Mouse (Mus musculus) embryonic facial prominence, embryonic 10.5 days (tissue): ENCODE results near the gene Gal3st4. TPM values are rescaled to one million over a fixed set of nuclear protein-coding genes. Genes with fewer than 3 reads are reported as not detected.
"Not testable (repeated sequence)": the region's sequence is repeated elsewhere in the genome, so short reads cannot be mapped to it uniquely, and the experiment has no call there.

Experiments used
- DNase-seq: peaks from one replicate; pipeline ENCODE4 v3.0.0-alpha.2; 2017; ENCODE audit warnings: low spot score
- H3K27ac ChIP-seq: fragments of 300-500 bp; sonication (generic); replicated peaks from 2 replicates; pipeline ENCODE4 v1.5.1; 2016; ENCODE audit warnings: mild to moderate bottlenecking
- H3K27me3 ChIP-seq: fragments of 300-500 bp; sonication (generic); replicated peaks from 2 replicates; pipeline ENCODE4 v1.6.1; 2016; ENCODE audit warnings: low read depth, mild to moderate bottlenecking; ENCODE audit not compliant: poor library complexity, severe bottlenecking
- H3K36me3 ChIP-seq: fragments of 300-500 bp; sonication (generic); replicated peaks from 2 replicates; pipeline ENCODE4 v1.6.1; 2016; ENCODE audit warnings: mild to moderate bottlenecking, moderate library complexity
- H3K4me1 ChIP-seq: fragments of 300-500 bp; sonication (generic); 2 replicates; pipeline ENCODE4 v1.6.1; 2016
- H3K4me3 ChIP-seq: fragments of 300-500 bp; sonication (generic); 2 replicates; pipeline ENCODE4 v1.5.1; 2016; ENCODE audit warnings: mild to moderate bottlenecking, moderate library complexity
- H3K9me3 ChIP-seq: fragments of 300-500 bp; sonication (generic); 2 replicates; pipeline ENCODE4 v1.6.1; 2016; ENCODE audit warnings: mild to moderate bottlenecking
- WGBS: fragments of 180-500 bp; shearing (Covaris S2); methylation state at CpG from one replicate; pipeline ENCODE4 v1.1.7; 2016; 5-methylcytosine and 5-hydroxymethylcytosine counted together
- polyA plus RNA-seq: library from polyadenylated mRNA; unstranded; fragments of >200 nt; fragmentation: Nextera tagmentation; extraction: Ambion mirVana; gene quantifications from 2 replicates; pipeline ENCODE4 v1.2.1, GENCODE M21; 2016

Gene Gal3st4
- polyA plus RNA-seq, 1 experiment from 2014 or later, result 3.6 TPM

DNA sequence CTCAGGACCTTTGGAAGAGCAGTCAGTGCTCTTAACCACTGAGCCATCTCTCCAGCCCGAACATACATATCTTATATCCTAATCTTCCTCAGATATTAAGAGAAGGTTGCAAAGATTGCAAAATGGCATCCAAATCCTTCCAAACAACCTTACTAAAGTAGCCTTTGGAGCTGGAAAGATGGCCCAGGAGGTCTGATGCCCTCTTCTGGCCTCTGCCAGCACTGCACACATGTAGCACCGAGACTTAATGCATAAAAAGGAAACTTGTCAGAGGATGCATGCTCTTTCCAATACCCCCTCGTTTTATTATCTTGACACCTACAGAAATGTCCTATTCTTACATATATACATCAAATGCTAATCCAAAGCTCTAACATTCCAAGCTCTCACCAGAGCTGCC, 44.6 kb downstream of the Gal3st4 start:
- H3K9me3 ChIP-seq, result no peaks in the 10 kb centered on the region
- H3K27ac ChIP-seq, result no peak overlapping the region
- DNase-seq, result no peak
- H3K4me1 ChIP-seq, result no peaks in the 10 kb centered on the region
- H3K36me3 ChIP-seq, result no peaks in the 10 kb centered on the region
- H3K27me3 ChIP-seq, result no peaks in the 10 kb centered on the region
- no peak overlapping the region for H3K4me3 ChIP-seq
- 63% methylated on average over 3 of the region's 3 CpGs for WGBS

DNA sequence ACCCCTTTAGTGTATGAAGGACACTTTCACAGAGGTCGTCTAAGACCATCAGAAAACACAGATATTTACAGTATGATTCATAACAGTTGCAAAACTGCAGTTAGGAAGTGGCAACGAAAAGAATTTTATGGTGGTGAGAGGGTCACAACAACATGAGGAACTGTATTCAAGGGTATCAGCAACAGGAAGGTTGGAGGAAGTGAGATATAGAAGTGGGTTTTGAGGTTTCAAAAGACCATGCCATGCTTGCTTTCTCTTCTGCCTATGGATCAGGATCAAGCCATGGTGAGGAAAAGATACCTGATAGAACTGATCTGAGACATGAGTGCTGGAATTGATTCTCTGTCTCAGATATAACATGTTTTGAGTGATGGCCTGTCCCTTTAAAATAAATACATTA, 45.3 kb downstream of the Gal3st4 start:
- no peaks in the 10 kb centered on the region for H3K27me3 ChIP-seq
- 75% methylated on average over 2 of the region's 2 CpGs for WGBS
- H3K4me3 ChIP-seq, result no peak overlapping the region
- no peaks in the 10 kb centered on the region for H3K9me3 ChIP-seq
- no peak overlapping the region for H3K27ac ChIP-seq
- H3K4me1 ChIP-seq, result no peaks in the 10 kb centered on the region
- no peaks in the 10 kb centered on the region for H3K36me3 ChIP-seq
- no peak for DNase-seq

DNA sequence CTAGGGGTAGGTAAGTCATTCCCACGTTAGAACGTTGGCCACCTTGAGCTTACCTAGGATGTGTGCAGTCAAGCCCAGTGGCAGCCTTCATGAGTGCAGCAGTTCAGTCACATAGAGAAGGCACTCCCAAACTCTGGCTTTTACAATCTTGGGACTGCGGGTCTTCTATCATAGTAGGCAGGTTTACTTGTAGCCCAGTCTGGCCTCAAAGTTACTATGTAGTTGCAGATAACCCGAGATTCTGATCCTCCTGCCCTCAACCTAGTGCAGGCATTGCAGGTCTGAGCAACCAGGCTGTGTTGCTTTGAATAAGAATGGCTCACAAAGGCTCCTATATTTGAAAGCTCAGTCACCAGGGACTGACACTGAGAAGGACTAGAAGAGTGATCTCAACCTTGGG, 46.1 kb downstream of the Gal3st4 start:
- no peak for DNase-seq
- no peaks in the 10 kb centered on the region for H3K9me3 ChIP-seq
- no peak overlapping the region for H3K4me3 ChIP-seq
- H3K36me3 ChIP-seq, result no peaks in the 10 kb centered on the region
- H3K27ac ChIP-seq, result no peak overlapping the region
- WGBS, result 78% methylated on average over 4 of the region's 4 CpGs
- H3K27me3 ChIP-seq, result no peaks in the 10 kb centered on the region
- no peaks in the 10 kb centered on the region for H3K4me1 ChIP-seq

DNA sequence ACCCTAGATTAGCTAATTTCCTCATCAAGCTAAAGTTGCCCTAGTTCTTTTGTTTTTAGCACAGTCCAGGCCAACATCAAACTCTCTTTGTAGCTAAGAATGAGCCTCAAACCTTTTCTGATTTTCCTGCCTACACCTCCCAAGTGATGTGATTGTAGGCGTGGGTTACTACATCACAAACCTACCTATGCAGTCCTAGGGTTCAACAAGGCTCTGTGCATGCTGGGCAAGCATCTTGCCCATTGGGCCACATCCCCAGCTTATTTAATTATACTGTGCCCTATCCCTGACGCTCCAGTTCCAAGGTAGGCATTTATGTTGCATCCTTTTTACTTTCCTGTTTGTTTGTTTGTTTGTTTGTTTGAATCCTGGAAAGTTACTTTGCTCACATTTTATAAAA, 46.9 kb downstream of the Gal3st4 start, which contains the start of gene Nxpe5:
Gene Nxpe5, plus strand, starts transcription at position 199 of the 400 bp plus-strand sequence.
- no peak within 1 kb of the TSS for H3K27ac ChIP-seq
- DNase-seq, result no peak
- WGBS, result 59% methylated on average over 2 of the region's 2 CpGs
- H3K4me1 ChIP-seq, result no peaks in the 10 kb centered on the region
- no peaks in the 10 kb centered on the region for H3K9me3 ChIP-seq
- no peak within 1 kb of the TSS for H3K4me3 ChIP-seq
- no peaks in the 10 kb centered on the region for H3K36me3 ChIP-seq
- H3K27me3 ChIP-seq, result no peaks in the 10 kb centered on the region

DNA sequence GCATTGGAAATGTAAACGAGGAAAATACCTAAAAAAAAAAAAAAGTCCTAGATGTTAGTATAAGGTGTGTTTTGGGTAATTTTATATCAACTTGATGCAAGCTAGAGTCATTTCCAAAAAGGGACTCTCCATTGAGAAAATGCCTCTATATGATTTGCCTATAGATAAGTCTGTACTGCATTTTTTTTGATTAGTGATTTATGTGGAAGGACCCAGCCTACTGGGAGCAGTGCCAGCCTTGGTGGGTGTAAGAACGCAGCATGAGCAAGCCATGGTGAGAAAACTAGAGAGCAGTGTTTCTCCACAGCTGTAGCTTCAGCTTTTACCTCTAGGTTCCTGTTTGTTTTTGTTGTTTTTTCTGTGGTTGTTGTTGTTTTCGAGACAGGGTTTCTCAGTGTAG, 49.4 kb downstream of the Gal3st4 start:
- WGBS, result 62% methylated on average over 3 of the region's 3 CpGs

DNA sequence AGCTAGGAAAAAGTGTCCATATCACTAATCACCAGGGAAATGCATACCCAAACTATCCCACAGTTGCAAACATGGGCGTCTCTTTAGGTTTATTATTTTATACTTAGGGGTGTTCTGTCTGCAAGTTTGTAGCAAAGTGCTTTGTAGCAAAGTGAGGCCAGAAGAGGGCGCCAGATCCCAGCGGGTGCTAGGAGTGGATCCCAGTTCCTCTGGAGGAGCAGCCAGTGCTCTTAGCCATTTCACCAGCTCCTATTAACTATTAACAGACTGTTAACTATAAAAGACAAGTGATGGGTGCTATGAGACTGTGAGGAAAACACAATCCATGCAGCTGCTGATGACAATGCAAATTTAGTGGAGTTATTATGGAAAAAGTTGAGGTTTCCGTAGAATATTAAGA, 50.5 kb downstream of the Gal3st4 start:
- no peaks in the 10 kb centered on the region for H3K36me3 ChIP-seq
- H3K9me3 ChIP-seq, result peaks cover 2% of the 10 kb centered on the region
- no peak overlapping the region for H3K27ac ChIP-seq
- DNase-seq, result peak; percentile 77
- H3K4me1 ChIP-seq, result no peaks in the 10 kb centered on the region
- WGBS, result 26% methylated on average over 4 of the region's 4 CpGs
- no peak overlapping the region for H3K4me3 ChIP-seq
- no peaks in the 10 kb centered on the region for H3K27me3 ChIP-seq

More for the DNA sequence above, 49.4 kb downstream of the Gal3st4 start:
- H3K9me3 ChIP-seq, result no peaks in the 10 kb centered on the region
- H3K36me3 ChIP-seq, result no peaks in the 10 kb centered on the region
- H3K4me1 ChIP-seq, result no peaks in the 10 kb centered on the region
- DNase-seq, result no peak
- no peak overlapping the region for H3K27ac ChIP-seq
- H3K27me3 ChIP-seq, result no peaks in the 10 kb centered on the region
- H3K4me3 ChIP-seq, result no peak overlapping the region

DNA sequence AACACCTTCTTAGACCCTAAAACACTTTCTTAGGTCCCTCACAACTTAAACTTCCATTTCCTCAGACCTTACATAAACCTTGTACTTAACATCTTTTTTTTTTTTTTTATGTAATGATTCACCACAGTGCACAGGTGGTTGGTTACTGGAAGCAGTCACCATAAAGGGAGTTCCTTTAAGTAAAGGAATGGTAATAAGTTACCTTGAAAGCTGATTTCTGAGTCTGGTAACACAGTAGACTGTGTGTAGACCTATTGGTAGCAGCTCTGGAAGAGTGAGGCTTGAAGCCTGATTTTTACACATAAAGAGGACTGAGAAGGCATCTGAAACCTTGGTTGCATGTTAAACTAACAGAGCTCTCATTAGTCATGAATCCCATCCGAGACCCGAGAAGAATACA, 52.8 kb downstream of the Gal3st4 start:
- H3K4me3 ChIP-seq, result no peak overlapping the region
- H3K9me3 ChIP-seq, result peaks cover 23% of the 10 kb centered on the region
- no peaks in the 10 kb centered on the region for H3K27me3 ChIP-seq
- 75% methylated on average over 2 of the region's 2 CpGs for WGBS
- no peak for DNase-seq
- H3K4me1 ChIP-seq, result no peaks in the 10 kb centered on the region
- H3K27ac ChIP-seq, result no peak overlapping the region
- no peaks in the 10 kb centered on the region for H3K36me3 ChIP-seq

DNA sequence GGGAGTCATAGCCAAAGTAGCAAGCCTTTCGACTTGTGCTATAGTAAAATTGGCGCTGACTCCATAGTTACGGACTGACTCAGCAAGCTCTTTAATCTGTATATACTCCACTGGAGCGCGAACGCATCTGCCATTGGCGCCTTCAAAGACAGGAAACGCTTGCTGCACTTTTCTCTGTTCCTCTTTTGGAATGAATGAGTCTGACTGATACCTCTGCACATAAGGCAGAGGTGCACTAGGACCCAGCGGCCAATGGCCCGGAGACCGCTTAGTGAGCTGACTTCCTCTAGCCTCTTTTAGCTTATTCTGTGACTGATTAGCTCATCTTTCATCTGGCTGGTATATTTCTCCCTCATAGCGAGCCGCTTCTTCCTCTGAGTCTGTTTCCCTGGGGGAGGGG, 56.0 kb downstream of the Gal3st4 start:
- H3K36me3 ChIP-seq, H3K4me3 ChIP-seq: not testable (repeated sequence)
- peaks cover 39% of the 10 kb centered on the region for H3K9me3 ChIP-seq

More for the DNA sequence above, 56.0 kb downstream of the Gal3st4 start:
- DNase-seq, H3K27me3 ChIP-seq, H3K27ac ChIP-seq, H3K4me1 ChIP-seq: not testable (repeated sequence)
- WGBS, result 92% methylated on average over 13 of the region's 13 CpGs

Other genes with a start within 250 kb of the Gal3st4 start
- not detected in 2 replicates for gene Smok3c, start 219.6 kb downstream of the Gal3st4 start, polyA plus RNA-seq
- gene Zkscan1, start 187.8 kb downstream of the Gal3st4 start, polyA plus RNA-seq, result 28.2 and 30.0 TPM in 2 replicates
- 96.5 and 97.0 TPM in 2 replicates for gene Zscan21, start 155.9 kb downstream of the Gal3st4 start, polyA plus RNA-seq
- gene Zfp113, start 117.1 kb downstream of the Gal3st4 start, polyA plus RNA-seq, result 32.1 and 39.8 TPM in 2 replicates
- gene Cops6, start 111.8 kb downstream of the Gal3st4 start, polyA plus RNA-seq, result 357 and 367 TPM in 2 replicates
- gene Ap4m1, start 100.8 kb downstream of the Gal3st4 start, polyA plus RNA-seq, result 30.6 and 33.0 TPM in 2 replicates
- gene Mcm7, start 100.4 kb downstream of the Gal3st4 start, polyA plus RNA-seq, result 365 and 378 TPM in 2 replicates
- gene Taf6, start 85.4 kb downstream of the Gal3st4 start, polyA plus RNA-seq, result 146 and 149 TPM in 2 replicates
- gene Cnpy4, start 85.4 kb downstream of the Gal3st4 start, polyA plus RNA-seq, result 54.4 and 54.6 TPM in 2 replicates
- gene Mblac1, start 78.5 kb downstream of the Gal3st4 start, polyA plus RNA-seq, result 8.7 and 9.4 TPM in 2 replicates
- gene Nxpe5, start 46.9 kb downstream of the Gal3st4 start, polyA plus RNA-seq, result not detected in 2 replicates
- gene Lamtor4, start 17.4 kb downstream of the Gal3st4 start, polyA plus RNA-seq, result 38.6 and 40.2 TPM in 2 replicates
- 5.7 and 6.1 TPM in 2 replicates for gene BC037034, start 8.8 kb downstream of the Gal3st4 start, polyA plus RNA-seq
- gene Gm43720, start 7.1 kb upstream of the Gal3st4 start, polyA plus RNA-seq, result 0.11 TPM in 1 of 2 replicates, not detected in the other
- 48.1 TPM in 2 replicates for gene Gpc2, start 7.2 kb upstream of the Gal3st4 start, polyA plus RNA-seq
- 5.5 and 6.2 TPM in 2 replicates for gene Stag3, start 7.4 kb upstream of the Gal3st4 start, polyA plus RNA-seq
- gene Pvrig, start 69.1 kb upstream of the Gal3st4 start, polyA plus RNA-seq, result 0.19 TPM in 1 of 2 replicates, not detected in the other
- 38.9 and 44.9 TPM in 2 replicates for gene Zfp157, start 168.6 kb upstream of the Gal3st4 start, polyA plus RNA-seq